Mouse (Mus musculus) brain, embryonic 14.5 days (tissue): Measurements from ENCODE around the gene Slc47a2.

Source experiments
- CTCF ChIP-seq: fragments of 200-500 bp; IDR thresholded peaks from 2 replicates; pipeline ENCODE4 v1.5.1; 2012; ENCODE audit warnings: inconsistent platforms, mild to moderate bottlenecking, moderate library complexity, borderline replicate concordance; ENCODE audit not compliant: insufficient read depth, insufficient read length; ENCODE audit errors: extremely low read depth
- POLR2A ChIP-seq: fragments of 200-500 bp; IDR thresholded peaks from 2 replicates; pipeline ENCODE4 v1.6.1; 2012; ENCODE audit warnings: mild to moderate bottlenecking, inconsistent platforms, borderline replicate concordance; ENCODE audit not compliant: poor library complexity, insufficient read depth, insufficient read length, severe bottlenecking; ENCODE audit errors: extremely low read depth

DNA sequence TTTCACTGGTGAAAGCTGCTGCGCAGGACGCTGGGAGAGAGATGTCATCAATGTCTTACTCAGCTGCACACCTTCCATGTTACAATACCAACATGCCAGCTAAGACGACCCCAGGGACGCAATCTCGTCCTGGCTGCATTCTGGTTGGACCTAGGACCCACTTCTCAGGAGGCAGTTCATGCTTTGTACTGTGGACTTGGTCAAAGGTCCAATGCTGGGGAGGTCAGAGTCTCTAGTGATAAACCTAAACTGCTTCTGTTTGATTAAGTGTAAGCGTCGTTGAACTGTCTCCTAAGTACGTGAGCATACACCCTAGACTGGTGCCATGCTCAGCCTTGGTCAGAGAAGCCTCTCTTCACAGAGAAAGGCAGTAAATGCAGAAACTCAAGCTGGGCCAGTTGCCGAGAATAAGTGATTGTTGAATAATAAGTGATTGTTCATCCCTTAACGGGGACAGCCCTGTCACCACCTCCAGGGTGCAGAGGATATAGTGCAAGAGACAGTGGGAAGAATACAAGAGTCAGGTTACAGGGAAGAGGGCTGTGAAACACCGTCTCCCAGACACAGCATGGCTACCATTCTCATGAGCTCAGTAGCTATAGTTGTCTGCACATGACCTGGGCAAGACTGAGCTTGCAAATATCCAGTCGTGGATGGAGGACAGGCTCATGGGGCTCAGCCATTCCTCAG lies 23.3 kb downstream of the Slc47a2 start:
- TF ChIP-seq CTCF (no peak), POLR2A (no peak)
